Mouse (Mus musculus): ENCODE measurements around the gene P2rx4. TPM values are rescaled to one million over a fixed set of nuclear protein-coding genes. Genes with fewer than 3 reads are reported as not detected.
"Not testable (repeated sequence)": the region's sequence is repeated elsewhere in the genome, so short reads cannot be mapped to it uniquely, and the experiment has no call there.

The P2rx4 gene
- 20.4 and 25.6 TPM in 2 replicates for polyA plus RNA-seq (2015; fragmentation: Nextera tagmentation; extraction: Ambion mirVana)

- peak within 1 kb of the TSS; percentile 88 for H3K4me2 ChIP-seq
- no peaks in the 10 kb centered on the region for H3K36me3 ChIP-seq
- peak within 1 kb of the TSS; percentile 76 for H3K4me3 ChIP-seq (replicated peaks)
- H3K4me1 ChIP-seq, result peaks cover 22% of the 10 kb centered on the region; the same call in 1 of the 2 replicates
- peak within 1 kb of the TSS; percentile 71 for H3K9ac ChIP-seq
- WGBS, result under 1% methylated on average over 66 of the region's 66 CpGs
- H3K27me3 ChIP-seq, result no peaks in the 10 kb centered on the region
- peak within 1 kb of the TSS; percentile 87 for H3K27ac ChIP-seq
- H3K9me3 ChIP-seq (replicated peaks), result no peaks in the 10 kb centered on the region
- ATAC-seq (replicated peaks; ENCODE audit: low FRiP score), result peak; percentile 92
Observed at GRCm38 (mm10) chr5:122707276-122708181, at the start of gene P2rx4. TSS of gene P2rx4 (plus strand) at chr5:122707544.

GRCm38 (mm10) chr5:122662501-122662900, 44.8 kb upstream of the P2rx4 start:
- H3K4me3 ChIP-seq (replicated peaks), result no peak overlapping the region
- 94% methylated on average over 6 of the region's 6 CpGs for WGBS
- H3K9me3 ChIP-seq (replicated peaks), result no peaks in the 10 kb centered on the region
- H3K27me3 ChIP-seq, result no peaks in the 10 kb centered on the region
- no peak overlapping the region for H3K4me2 ChIP-seq
- H3K27ac ChIP-seq, result no peak overlapping the region
- H3K9ac ChIP-seq, result no peak overlapping the region
- H3K36me3 ChIP-seq, result no peaks in the 10 kb centered on the region
- no peak for ATAC-seq (replicated peaks; ENCODE audit: low FRiP score)
- peaks cover 12% of the 10 kb centered on the region; the same call in 1 of the 2 replicates for H3K4me1 ChIP-seq

- H3K27me3 ChIP-seq, result no peaks in the 10 kb centered on the region
- H3K4me2 ChIP-seq, result no peak overlapping the region
- no peak overlapping the region for H3K9ac ChIP-seq
- no peaks in the 10 kb centered on the region for H3K36me3 ChIP-seq
- no peak overlapping the region for H3K4me3 ChIP-seq (replicated peaks)
- ATAC-seq (replicated peaks; ENCODE audit: low FRiP score), result no peak
- H3K9me3 ChIP-seq (replicated peaks), result no peaks in the 10 kb centered on the region
- peaks cover 30% of the 10 kb centered on the region for H3K4me1 ChIP-seq
- H3K27ac ChIP-seq, result no peak overlapping the region
- 38% methylated on average over 5 of the region's 5 CpGs for WGBS
Observed at GRCm38 (mm10) chr5:122665036-122665435, 42.3 kb upstream of the P2rx4 start.

- H3K36me3 ChIP-seq, result no peaks in the 10 kb centered on the region
- ATAC-seq (replicated peaks; ENCODE audit: low FRiP score), result no peak
- H3K4me2 ChIP-seq, result no peak overlapping the region
- H3K4me1 ChIP-seq, result peaks cover 25% of the 10 kb centered on the region
- peak overlapping the region; percentile 6; the same call in 1 of the 2 replicates for H3K27ac ChIP-seq
- H3K4me3 ChIP-seq (replicated peaks), result no peak overlapping the region
- WGBS, result 49% methylated on average over 15 of the region's 15 CpGs
- no peaks in the 10 kb centered on the region for H3K9me3 ChIP-seq (replicated peaks)
- no peak overlapping the region for H3K9ac ChIP-seq
- no peaks in the 10 kb centered on the region for H3K27me3 ChIP-seq
Observed at GRCm38 (mm10) chr5:122668981-122669897, 38.1 kb upstream of the P2rx4 start.

- WGBS, result 78% methylated on average over 7 of the region's 7 CpGs
- not testable (repeated sequence) for ATAC-seq (replicated peaks; ENCODE audit: low FRiP score); H3K27me3 ChIP-seq
Observed at GRCm38 (mm10) chr5:122671641-122672040, 35.7 kb upstream of the P2rx4 start.

GRCm38 (mm10) chr5:122672298-122672697, 35.0 kb upstream of the P2rx4 start:
- Histone ChIP-seq H3K36me3 (no peaks in the 10 kb centered on the region), H3K27me3 (no peaks in the 10 kb centered on the region), H3K27ac (no peak overlapping the region), H3K9me3 (replicated peaks) (no peaks in the 10 kb centered on the region), H3K4me2 (no peak overlapping the region), H3K9ac (no peak overlapping the region), H3K4me3 (replicated peaks) (no peak overlapping the region), H3K4me1 (peaks cover 18% of the 10 kb centered on the region)
- no peak for ATAC-seq (replicated peaks; ENCODE audit: low FRiP score)
- WGBS, result 81% methylated on average over 5 of the region's 5 CpGs

More at GRCm38 (mm10) chr5:122671641-122672040, 35.7 kb upstream of the P2rx4 start:
- not testable (repeated sequence) for H3K4me3 ChIP-seq (replicated peaks); H3K4me2 ChIP-seq; H3K36me3 ChIP-seq; H3K9me3 ChIP-seq (replicated peaks); H3K9ac ChIP-seq; H3K27ac ChIP-seq
- H3K4me1 ChIP-seq, result peaks cover 18% of the 10 kb centered on the region

GRCm38 (mm10) chr5:122676002-122676401, 31.3 kb upstream of the P2rx4 start:
- no peaks in the 10 kb centered on the region for H3K27me3 ChIP-seq
- ATAC-seq (replicated peaks; ENCODE audit: low FRiP score), result peak; percentile 60; the same call in 1 of the 2 replicates
- no peak overlapping the region for H3K9ac ChIP-seq
- no peak overlapping the region for H3K4me2 ChIP-seq
- 35% methylated on average over 8 of the region's 8 CpGs for WGBS
- no peaks in the 10 kb centered on the region for H3K4me1 ChIP-seq
- no peaks in the 10 kb centered on the region for H3K36me3 ChIP-seq
- no peaks in the 10 kb centered on the region for H3K9me3 ChIP-seq (replicated peaks)
- H3K27ac ChIP-seq, result no peak overlapping the region
- no peak overlapping the region for H3K4me3 ChIP-seq (replicated peaks)

GRCm38 (mm10) chr5:122677983-122678382, 29.4 kb upstream of the P2rx4 start:
- WGBS, result 93% methylated on average over 9 of the region's 9 CpGs
- Histone ChIP-seq H3K4me1 (no peaks in the 10 kb centered on the region), H3K27me3 (no peaks in the 10 kb centered on the region), H3K4me3 (replicated peaks) (no peak overlapping the region), H3K9ac (no peak overlapping the region), H3K4me2 (no peak overlapping the region), H3K36me3 (no peaks in the 10 kb centered on the region), H3K9me3 (replicated peaks) (no peaks in the 10 kb centered on the region), H3K27ac (no peak overlapping the region)
- no peak for ATAC-seq (replicated peaks; ENCODE audit: low FRiP score)

GRCm38 (mm10) chr5:122679881-122680280, 27.5 kb upstream of the P2rx4 start:
- H3K27ac ChIP-seq, result no peak overlapping the region
- H3K9ac ChIP-seq, result no peak overlapping the region
- no peaks in the 10 kb centered on the region for H3K27me3 ChIP-seq
- no peaks in the 10 kb centered on the region for H3K36me3 ChIP-seq
- H3K9me3 ChIP-seq (replicated peaks), result no peaks in the 10 kb centered on the region
- no peak for ATAC-seq (replicated peaks; ENCODE audit: low FRiP score)
- no peak overlapping the region for H3K4me3 ChIP-seq (replicated peaks)
- no peak overlapping the region for H3K4me2 ChIP-seq
- H3K4me1 ChIP-seq, result no peaks in the 10 kb centered on the region
- WGBS, result 87% methylated on average over 8 of the region's 8 CpGs

GRCm38 (mm10) chr5:122681276-122681675, 26.1 kb upstream of the P2rx4 start:
- no peak overlapping the region for H3K27ac ChIP-seq
- no peaks in the 10 kb centered on the region for H3K36me3 ChIP-seq
- H3K4me3 ChIP-seq (replicated peaks), result no peak overlapping the region
- no peaks in the 10 kb centered on the region for H3K27me3 ChIP-seq
- WGBS, result 84% methylated on average over 12 of the region's 12 CpGs
- ATAC-seq (replicated peaks; ENCODE audit: low FRiP score), result no peak
- H3K9ac ChIP-seq, result no peak overlapping the region
- no peaks in the 10 kb centered on the region for H3K9me3 ChIP-seq (replicated peaks)
- no peak overlapping the region for H3K4me2 ChIP-seq
- no peaks in the 10 kb centered on the region for H3K4me1 ChIP-seq

- no peaks in the 10 kb centered on the region for H3K27me3 ChIP-seq
- H3K4me2 ChIP-seq, result no peak overlapping the region
- H3K9ac ChIP-seq, result no peak overlapping the region
- no peaks in the 10 kb centered on the region for H3K9me3 ChIP-seq (replicated peaks)
- no peaks in the 10 kb centered on the region for H3K36me3 ChIP-seq
- no peak overlapping the region for H3K27ac ChIP-seq
- H3K4me3 ChIP-seq (replicated peaks), result no peak overlapping the region
- no peaks in the 10 kb centered on the region for H3K4me1 ChIP-seq
- WGBS, result 75% methylated on average over 10 of the region's 10 CpGs
- no peak for ATAC-seq (replicated peaks; ENCODE audit: low FRiP score)
Observed at GRCm38 (mm10) chr5:122683926-122684325, 23.4 kb upstream of the P2rx4 start.

- Histone ChIP-seq H3K27me3 (no peaks in the 10 kb centered on the region), H3K9me3 (replicated peaks) (no peaks in the 10 kb centered on the region), H3K27ac (no peak overlapping the region), H3K36me3 (no peaks in the 10 kb centered on the region), H3K9ac (no peak overlapping the region), H3K4me1 (no peaks in the 10 kb centered on the region), H3K4me3 (replicated peaks) (no peak overlapping the region), H3K4me2 (no peak overlapping the region)
- no peak for ATAC-seq (replicated peaks; ENCODE audit: low FRiP score)
- 81% methylated on average over 4 of the region's 4 CpGs for WGBS
Observed at GRCm38 (mm10) chr5:122687391-122687790, 20.0 kb upstream of the P2rx4 start.
